Mouse (Mus musculus) liver, adult 2 months (tissue): ENCODE results near the gene Fam90a1a.
"Not testable (repeated sequence)": the region's sequence is repeated elsewhere in the genome, so short reads cannot be mapped to it uniquely, and the experiment has no call there.

Source experiments
- CTCF ChIP-seq: fragments of 200-500 bp; IDR thresholded peaks from 2 replicates; pipeline ENCODE4 v1.5.1; 2011; ENCODE audit warnings: low read depth, low read length, control low read depth
- POLR2A ChIP-seq: fragments of 200-500 bp; IDR thresholded peaks from 2 replicates; pipeline ENCODE4 v1.6.1; 2011; ENCODE audit warnings: low read length, control low read depth; ENCODE audit not compliant: insufficient read depth; ENCODE audit errors: extremely low read depth

- not testable (repeated sequence) for TF ChIP-seq CTCF, POLR2A
Measured at GRCm38 (mm10) chr8:21938052-21938451, 20.5 kb upstream of the Fam90a1a start, which contains the start of gene Defb35.
